Mouse (Mus musculus) hindlimb bud, embryonic 11.5 days (tissue): ENCODE data around the gene Edn1.

ENCODE experiments used
- DNase-seq: peaks from one replicate; pipeline ENCODE4 v3.0.0-alpha.2; 2012; ENCODE audit warnings: low read depth, low spot score; ENCODE audit errors: extremely low spot score

Gene Edn1

DNA sequence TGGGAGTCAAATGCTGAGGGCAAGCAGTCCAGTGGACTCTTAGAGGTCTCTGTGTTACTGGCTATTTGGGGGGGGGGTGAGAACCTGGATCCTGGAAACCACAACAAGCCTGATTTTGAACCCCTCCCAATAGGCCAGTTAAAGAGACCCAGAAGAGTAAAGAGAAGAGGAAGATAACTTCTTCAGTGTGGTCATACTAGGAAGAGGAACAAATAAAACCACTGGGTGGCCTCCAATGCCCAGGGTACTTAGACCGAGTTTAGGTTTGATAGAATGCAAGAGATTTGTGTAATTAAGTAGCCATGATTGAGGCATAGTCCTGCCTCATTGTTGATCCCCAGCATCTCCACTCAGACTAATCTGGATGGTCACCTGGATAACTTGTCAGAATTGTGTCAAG lies 14.4 kb downstream of the Edn1 start:
- no peak for DNase-seq

DNA sequence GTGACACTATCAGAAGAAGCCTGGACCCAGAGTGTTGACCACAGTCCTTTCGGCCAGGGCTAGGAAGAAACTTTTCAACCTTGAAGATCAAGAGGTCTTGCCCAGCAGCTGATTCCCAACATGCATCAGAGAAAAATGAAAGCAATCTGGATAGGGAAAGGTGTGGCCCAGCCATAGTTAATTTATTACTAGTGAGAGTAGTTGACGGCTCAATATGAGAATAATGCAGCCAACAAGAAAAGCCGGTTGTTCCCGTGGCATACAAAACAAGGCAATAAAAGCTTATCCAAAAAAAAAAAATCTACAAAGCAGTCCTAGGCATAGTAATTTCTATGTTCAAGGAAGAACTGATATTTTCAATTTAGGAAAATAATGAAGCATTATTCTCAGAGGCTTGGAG lies 16.5 kb downstream of the Edn1 start:
- DNase-seq: no peak

- DNase-seq: no peak
These were observed 27.3 kb downstream of the Edn1 start for GRCm38 (mm10) chr13:42328576-42328975.

DNA sequence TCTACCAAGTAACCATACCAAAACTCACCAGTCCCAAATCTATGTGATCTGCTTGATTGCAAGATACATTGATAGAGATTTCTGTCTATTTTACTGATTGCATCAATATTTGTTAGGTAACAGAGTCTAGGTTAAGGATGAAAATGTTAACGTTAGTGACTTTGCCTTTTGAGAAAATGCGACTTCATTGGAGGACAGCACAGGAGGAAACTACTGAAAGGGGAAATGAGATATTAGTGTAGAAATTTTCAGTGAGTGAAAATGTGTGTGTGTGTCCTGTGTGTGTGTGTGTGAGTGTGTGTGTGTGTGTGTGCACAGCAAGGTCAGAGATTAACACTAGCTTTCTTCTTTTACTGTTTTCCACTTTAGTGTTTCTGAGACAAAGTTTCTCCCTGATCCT lies 29.8 kb downstream of the Edn1 start:
- DNase-seq: no peak

- no peak for DNase-seq
These were observed 33.7 kb downstream of the Edn1 start for GRCm38 (mm10) chr13:42334981-42335380.

GRCm38 (mm10) chr13:42336414-42336813 lies 35.1 kb downstream of the Edn1 start:
- no peak for DNase-seq

DNA sequence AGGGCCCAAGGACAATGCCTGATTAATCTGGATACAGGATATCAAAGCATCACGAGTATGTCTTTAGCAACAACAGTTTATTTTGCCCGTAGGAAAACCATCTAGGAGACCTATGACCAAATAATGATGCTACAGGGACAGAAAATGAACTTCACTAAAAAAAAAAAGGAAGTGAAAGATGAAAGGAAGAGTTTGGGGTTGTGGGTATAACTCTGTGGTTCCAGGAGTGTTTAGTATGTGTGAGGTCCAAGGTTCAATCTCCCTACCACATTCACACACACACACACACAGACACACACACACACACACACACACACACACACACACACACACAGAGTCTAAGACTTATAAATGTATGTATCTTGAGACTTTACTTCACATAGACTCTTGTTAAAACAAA lies 35.8 kb downstream of the Edn1 start:
- DNase-seq: no peak

DNA sequence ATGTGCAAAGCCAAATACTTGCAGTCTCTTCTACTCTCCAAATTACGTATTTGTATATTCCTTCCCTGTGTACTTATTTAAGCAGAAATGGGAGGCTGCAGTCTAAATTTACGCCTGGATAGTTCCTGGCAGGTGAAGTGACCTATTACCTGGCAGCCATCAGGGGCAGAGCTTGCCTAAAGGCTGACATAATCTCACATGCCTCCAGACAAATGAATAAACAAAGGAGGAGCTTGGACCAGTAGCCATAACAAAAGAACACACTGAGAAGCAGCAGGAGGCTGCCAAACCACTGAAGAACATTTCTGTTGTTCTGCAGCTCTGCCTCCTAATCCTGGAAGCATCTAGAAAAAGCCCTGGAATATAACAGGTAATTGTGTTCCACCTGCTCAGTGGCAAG lies 38.2 kb downstream of the Edn1 start:
- no peak for DNase-seq

GRCm38 (mm10) chr13:42341871-42342532 lies 40.7 kb downstream of the Edn1 start:
- no peak for DNase-seq

GRCm38 (mm10) chr13:42345439-42345838 lies 44.2 kb downstream of the Edn1 start:
- DNase-seq: no peak

DNA sequence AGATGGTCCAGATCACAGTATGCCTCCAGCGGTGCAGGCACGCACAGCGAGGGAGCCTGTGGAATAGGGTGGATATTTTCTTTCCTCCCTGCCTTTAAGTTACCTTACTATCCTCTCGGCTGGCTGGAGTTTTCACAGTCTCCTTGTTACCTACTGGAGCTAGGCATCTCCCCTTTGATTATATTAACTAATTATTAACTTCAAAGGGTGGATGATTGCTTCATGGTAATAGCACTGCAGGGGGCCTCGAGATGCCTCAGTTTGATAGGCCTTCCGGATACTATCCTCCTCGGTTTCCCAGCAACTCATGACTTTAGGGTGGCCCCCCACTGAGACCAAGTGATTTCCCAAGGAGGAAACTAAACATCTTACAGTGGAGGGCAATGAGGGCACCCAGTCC lies 45.1 kb downstream of the Edn1 start:
- DNase-seq: no peak

- no peak for DNase-seq
These were observed 50.4 kb downstream of the Edn1 start for GRCm38 (mm10) chr13:42351675-42352074.
